Mouse (Mus musculus): ENCODE data around the gene Mrvi1.
"Not testable (repeated sequence)": the region's sequence is repeated elsewhere in the genome, so short reads cannot be mapped to it uniquely, and the experiment has no call there.

Mrvi1 gene

DNA sequence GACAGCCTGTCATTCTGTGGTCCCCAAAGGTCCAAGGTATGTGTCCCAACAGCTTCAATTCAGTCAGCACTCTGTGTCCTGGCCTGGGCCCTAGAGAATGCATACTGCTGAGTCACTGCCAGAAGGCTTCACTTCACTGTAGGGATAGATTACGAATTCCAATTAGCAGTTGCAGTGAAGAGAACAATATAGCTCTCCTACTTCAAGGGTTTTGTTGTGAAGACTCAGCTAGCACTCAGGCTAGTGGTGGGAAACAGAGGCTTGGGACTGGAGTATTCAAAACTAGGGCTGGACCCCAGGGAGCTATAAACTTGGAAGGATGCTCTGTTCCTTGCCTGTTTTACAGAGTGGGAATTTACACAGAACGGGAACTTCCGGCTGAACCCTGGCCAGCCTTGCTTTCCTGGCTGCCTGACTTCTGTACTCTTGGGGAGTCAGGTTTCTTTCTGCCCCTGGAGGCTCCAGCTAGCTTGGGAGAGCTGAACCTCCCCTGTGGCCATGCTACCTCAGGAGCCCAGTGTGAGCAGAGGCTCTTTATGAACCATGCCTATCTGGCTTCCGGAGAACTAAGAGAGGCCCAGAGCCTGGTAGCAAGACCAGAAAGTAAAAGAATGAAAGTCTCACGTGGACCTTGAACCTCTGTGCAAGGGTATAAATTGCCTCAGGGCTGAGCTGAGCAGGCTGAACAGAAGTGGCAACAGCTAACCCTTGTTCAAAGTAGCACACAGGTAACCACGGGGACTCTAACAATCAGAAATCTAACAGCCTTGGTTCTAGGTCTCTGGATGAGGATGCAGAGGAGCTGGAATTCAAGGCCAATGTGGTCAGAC is 40.3 kb downstream of the Mrvi1 start:
- DNase-seq (ENCODE audit: low spot score in 2 of 2): no peak

DNA sequence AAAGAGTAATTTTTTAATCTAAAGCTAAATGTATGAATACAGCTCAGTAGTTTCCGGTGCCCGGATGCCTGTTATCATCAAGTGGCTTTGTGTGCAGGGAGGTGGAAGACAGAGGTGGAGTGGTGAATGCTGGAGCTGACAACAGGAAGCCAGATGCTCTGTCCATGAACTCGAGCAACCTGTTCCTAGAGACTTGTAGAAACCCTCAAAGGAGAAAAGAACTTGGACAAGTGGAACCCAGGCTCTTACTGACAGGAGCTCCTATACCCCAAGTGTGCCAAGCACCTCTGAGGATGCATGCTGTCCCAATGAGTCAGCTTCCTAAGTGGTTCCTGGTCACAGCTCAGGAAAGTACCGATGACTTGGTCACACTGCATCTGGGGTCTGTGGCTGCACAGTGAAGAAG is 41.1 kb downstream of the Mrvi1 start:
- no peak for DNase-seq (ENCODE audit: low spot score in 2 of 2)

DNA sequence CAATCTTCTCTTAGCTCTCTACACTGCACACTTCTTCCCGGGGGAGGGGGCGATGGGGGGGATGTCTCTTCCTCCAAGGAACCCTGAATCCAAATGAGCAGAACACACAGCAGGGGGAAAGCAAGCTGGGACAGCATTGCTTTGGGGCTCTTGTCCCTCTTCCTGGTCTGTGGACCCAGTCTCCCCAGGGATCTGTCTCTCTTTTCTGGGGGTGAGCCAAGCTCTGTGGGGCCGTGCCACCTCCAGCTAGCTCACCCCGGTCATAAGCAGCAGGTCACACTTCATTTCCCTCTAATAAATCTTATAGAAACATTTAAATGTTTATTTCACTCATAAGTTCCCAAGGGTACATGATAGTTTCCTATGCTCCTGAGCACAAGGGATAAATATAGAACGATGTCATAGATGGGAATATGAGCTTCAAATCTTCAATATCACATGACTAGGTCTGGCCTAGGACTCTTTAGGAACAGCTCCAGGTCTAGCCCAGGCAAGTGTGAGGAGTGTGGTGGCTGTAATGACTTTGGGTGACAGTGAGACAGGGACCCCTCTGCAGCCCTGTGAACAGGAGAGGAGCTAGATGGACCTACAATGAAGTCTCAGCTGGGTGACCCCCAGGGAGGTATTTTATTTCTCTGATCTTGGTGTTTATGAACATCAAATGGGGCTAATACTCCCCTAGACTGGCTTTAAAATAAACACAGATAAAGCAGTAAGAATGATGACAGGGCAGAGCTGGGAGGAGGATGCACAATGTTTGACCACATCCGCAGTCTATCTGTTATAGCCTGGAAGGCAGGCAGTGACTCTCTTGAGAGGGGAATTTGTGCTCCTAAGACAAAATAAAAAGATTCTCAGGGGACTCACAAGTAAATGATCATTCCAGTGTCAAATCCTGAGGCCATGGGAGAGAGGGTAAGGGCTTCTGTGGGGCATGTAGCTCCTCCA is 46.2 kb downstream of the Mrvi1 start:
- DNase-seq (ENCODE audit: low spot score in 2 of 2): no peak

DNA sequence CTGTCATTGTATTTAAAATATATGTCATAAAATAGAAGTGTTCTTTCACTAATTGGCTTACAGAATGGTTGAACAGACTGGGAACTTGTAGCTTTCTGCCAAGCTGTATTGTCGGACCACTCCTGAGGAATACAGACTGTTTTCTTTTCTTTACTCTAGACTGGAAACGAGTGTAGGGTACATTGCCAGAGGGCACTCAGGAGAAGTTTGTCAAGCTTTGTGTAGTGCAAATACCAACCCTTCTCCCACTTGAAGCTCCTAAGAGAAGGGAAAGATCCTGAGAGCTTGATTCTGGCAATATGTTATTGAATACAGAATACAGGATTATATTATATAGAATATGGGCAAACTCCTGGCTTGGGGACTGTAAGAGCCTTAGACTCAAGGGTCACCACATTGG is 48.3 kb downstream of the Mrvi1 start:
- DNase-seq (ENCODE audit: low spot score in 2 of 2): no peak

DNA sequence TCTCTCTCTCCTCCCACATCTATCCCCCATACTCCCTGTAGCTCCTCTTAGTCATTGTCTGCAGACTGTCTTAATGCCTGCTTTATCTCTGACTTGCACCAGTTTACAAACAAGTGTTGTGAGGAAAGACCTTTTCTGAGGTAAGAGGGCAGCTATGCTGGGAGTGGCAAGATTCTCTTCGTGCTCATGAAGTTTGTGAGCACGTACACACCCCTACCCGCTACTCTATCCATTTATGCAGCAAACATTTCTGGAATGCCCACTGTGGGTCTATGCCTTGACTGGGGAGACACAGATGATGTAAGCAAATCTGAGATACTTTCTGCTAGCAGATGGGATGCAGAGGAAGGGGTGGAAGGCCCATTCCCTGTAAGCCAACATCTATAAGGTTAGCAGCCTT is 48.9 kb downstream of the Mrvi1 start:
- DNase-seq (ENCODE audit: low spot score in 2 of 2): no peak

DNA sequence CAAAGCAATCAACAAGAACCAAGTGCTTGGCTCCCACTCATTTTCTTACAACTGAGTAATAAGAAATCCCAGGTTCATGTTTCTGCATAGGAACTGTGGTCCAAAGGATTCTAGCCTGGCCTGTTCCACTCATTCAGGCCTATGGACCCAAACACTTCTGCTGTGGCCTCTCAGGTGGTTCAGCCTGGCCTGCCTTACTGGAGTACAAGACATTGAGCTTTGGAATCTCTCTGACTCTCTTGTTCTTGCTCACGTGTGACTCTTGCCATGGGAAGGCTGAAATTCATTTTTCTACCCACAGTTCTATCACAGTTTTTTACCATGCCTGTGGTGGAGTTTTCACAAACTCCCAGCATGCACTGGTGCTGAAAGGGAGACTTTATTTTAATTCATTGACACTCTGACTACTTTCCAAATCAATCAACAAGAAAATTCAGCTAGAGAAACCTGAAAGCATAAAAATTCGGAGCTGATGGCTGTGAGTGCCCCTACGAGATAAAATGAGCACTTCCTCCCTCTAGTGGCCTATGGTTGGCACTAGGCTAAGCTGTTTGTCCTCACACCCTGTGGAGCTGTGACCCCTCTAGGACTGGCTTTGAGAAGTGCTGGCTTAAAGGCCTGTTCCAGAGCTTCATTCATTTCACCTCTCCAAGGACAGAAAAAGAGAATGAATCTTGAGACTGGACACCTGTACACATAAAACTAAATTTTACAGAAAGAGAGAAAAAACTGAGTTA is 52.0 kb downstream of the Mrvi1 start:
- peak in 1 of 2 experiments; percentile 55 for DNase-seq (ENCODE audit: low spot score in 2 of 2)

DNA sequence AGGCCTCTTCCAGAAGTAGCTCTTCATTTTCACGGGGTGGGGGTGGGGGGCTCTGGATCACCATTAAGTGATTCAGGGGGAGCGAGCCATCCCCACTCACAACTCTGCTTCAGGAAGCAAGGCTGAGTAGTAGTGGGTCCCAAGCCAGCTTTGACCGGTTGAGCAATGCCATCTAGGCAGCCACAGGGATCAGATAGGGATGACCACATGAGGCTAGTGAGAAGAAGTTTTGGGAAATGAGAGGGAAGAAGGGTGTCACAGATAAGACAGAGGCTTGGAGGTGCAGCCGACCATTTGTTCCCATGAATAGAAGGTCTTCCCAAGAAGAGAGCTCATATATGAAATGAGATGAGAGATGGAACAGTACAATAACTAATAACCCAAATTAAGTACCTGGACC is 55.7 kb downstream of the Mrvi1 start:
- no peak for DNase-seq (ENCODE audit: low spot score in 2 of 2)

DNA sequence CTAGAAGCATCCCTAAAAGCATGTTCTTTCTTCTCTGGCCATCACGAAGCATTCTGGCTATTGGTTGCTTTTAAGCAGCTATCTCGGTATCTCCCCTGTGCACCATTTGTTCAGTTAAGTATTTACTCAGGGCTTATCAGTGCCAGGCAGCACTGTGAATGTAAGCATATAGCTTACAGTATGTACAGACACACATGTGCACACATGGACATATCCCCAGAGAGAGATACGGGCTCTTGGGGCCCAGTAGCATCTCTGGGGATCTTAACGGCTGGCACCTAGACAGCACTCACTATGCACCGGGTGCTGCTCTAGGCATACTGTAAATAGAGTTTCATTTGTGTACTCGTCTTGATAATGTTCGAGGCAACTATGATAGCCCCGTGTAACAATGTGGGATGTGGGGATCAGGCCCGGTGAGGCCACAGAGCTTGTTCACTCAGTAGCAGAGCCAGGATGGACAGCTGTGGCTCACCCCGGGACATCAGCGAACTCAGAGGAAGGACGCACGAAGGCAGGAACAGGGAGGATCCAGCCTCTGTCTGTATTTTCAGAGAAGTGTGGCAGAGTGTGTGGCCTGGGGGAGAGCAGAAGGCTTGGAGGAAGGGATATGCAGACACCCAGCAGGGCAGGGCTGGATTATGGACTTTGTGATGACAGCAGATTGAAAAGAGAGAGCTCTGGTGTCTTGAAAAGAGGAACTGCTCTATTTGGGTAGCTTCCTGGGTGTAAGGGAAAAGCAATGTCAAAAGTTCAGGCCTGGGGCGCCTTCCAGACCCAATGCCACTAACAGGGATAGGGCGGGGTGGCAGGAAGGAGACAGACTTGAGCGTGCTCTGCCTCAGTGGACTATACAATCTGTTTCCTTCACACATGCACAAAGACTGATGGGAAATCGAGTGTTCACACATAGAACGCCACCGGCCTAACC is 61.7 kb downstream of the Mrvi1 start:
- no peak for DNase-seq (ENCODE audit: low spot score in 2 of 2)

DNA sequence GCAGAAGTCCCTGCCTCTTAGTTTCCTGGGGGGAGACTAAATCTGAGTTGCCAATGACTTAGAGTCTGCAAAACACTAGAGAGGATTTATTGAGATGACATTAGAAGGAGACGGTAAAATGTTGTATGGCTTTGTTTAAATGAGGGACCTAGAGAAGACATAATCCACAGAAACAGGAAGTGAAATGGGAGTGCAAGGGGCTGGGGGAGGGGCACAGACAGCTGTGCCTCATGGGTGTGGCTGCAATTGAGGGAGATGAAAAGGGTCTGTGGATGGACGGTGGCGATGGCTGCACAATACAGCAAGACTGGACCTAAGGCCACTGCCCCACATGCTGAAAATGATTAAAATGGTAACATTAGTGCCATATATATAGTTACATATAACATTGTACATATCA is 62.5 kb downstream of the Mrvi1 start:
- no peak for DNase-seq (ENCODE audit: low spot score in 2 of 2)

DNA sequence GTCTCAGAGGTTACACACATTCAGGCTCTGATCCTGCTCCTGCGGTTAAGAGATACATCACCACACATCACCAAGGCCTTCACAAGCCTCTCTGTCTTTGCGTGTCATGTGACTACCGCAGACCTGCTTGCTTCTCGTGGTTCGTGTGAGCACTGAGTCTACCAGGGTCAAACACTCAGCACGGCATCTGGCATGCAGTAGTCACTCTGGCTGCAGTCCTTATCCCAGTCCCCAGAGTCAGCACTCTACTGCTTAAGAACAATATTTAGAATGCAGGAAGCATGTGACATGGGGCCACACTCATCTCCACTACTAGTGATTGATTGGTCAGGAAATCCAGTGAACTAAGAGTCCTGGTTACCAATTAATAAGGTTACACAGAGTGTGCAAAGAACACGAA is 66.3 kb downstream of the Mrvi1 start:
- no peak for DNase-seq (ENCODE audit: low spot score in 2 of 2)

DNA sequence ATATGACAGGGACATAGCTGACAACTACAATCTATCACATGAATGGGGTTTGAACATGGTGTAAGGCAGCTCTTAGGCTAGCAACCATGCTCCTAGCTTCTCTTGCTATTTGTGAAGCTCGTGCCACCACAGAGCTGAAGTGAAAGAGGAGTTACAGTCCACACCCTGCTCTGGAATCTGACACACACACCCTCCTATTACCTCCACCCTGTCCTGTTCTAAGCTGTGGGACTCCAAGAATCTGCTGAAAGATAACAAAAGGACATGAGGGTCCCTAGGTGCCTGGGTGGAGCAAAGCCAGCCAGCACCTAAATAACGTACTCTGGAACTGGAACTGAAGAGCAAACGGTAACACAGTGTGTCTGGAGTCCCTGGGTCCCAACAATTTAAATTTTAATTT is 67.7 kb downstream of the Mrvi1 start:
- no peak for DNase-seq (ENCODE audit: low spot score in 2 of 2)

DNA sequence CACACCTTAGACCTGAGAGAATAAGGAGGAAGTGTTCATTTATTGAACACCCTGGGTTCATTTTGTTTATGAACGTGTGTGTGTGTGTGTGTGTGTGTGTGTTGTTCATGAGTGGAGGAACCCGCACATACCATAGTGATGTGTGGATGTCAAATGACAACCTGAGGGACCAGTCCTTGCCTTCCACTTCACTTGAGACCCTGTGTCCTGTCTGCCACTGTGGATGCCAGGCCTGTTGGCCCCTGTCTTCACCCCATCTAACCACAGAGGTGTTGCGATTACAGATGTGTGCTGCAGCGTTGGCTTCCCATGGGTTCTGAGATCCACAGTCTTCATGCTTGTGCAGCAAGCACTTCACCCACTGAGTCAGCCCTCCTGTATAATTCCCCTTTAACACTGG is 68.5 kb downstream of the Mrvi1 start:
- no peak for DNase-seq (ENCODE audit: low spot score in 2 of 2)

DNA sequence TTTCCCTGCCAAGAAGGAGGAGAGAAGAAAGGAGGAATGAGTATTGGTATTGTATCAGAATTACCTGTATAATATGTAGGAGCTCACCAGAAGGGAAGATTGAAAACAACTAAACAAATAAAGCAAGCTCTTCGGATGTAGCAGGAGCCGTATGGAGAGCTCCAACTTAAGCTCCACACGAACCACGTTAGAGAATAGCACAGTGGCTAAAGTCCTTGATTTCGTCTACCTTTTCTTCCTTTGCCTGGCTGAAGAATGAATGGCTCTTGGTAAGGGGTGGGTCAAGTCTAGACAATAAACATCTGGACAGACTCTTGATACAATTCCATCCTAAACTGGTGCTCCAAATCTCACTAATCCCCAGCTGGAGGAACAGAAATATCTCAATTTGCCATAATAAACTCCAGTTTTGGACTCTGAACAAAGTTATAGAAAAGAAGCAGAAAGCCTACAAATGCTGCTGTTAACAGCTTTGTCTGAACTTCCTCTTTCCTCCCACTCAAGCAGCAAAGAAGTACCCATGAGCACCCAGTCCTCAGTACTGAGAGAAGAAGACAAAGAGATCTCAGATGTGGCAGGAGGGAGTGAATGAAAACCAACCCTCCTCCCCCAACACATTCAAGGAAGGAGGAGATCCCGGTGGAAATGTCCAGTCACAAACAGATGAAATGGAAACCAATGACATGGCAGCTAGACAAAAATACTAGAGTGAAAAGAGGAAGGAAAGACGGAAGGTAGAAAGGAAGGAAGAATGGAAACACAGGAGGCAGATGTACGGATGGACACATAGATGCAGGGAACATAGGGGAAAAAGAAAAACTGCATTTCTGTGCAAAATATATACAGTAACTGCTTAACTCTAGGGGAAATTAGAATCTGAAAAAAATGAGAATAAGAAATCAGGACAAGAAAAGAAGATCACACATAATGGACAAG is 73.8 kb downstream of the Mrvi1 start:
- no peak for DNase-seq (ENCODE audit: low spot score in 2 of 2)

DNA sequence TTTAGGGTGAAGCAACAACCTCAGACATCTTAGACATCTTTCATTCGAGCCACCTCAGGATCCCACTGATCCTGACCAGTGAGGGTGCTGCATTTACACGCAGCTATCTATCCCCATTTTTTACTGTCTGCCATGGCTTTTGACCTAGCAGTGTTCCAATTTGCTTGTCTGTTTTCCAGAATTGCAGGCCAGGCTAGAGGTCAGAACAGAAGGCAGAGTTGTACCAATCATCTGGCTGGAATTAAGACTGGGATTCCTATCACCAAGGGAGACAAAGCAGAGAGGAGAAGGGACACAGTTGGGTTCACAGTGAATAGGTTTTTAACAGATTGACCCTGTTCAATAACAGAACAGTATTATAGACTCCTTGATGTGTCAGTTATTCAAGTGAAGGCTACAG is 75.7 kb downstream of the Mrvi1 start:
- no peak for DNase-seq (ENCODE audit: low spot score in 2 of 2)

DNA sequence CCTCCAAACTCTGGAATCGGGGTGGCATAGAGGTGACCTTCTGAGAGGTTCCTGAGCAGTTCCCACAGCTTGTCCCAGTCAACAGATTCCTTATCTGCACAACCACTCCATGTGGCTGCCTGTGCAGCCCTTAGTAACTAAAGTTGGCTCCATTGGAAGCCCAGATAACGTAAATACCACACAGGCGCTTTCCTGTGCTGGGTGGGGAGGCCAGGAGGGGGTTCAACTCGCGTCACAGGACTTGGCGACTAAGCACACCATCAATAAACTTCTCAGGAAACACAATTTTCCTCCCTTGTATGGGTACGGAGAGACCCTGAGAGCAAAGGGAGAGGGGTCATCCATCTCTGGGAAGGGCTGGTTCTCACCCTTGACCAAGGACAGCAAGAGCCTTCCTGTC is 79.0 kb downstream of the Mrvi1 start:
- no peak for DNase-seq (ENCODE audit: low spot score in 2 of 2)

DNA sequence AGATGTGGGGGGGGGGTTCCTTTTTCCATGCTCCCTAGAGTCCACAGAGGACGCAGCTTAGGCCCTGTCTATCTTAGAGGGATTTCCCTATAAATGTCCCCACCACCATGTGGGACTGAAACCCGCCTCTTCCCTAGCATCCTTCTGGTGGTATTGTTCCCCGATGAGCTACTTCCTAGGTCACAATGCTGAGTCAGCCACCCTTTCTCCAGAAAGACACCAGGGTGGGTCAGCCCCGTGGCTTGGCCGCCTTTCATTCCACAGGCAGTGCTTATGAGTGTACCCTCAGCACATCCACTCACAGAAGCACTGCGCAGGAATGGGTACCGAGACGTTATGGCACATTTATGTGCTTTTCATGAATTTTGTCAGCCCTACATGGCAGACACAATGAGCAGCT is 85.1 kb downstream of the Mrvi1 start:
- no peak for DNase-seq (ENCODE audit: low spot score in 2 of 2)

DNA sequence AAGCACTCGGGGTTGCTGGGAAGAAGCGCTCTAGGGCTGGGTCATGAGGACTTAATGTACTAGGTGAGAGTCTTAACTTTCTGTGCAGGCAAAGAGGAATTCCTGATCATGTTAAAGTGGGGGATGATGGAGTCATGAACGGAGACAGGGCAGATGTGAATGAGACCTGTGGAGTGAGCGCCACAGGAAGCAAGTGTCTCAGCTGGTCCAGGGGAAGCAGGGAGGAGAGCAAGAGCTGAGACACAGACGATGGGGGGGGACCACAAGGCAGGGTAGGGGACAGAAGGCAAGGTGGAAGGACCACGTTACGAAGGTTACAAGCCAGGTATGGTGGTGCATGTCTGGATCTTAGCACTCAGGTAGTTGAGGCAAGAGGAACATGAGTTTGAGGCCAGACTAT is 85.8 kb downstream of the Mrvi1 start:
- no peak for DNase-seq (ENCODE audit: low spot score in 2 of 2)

DNA sequence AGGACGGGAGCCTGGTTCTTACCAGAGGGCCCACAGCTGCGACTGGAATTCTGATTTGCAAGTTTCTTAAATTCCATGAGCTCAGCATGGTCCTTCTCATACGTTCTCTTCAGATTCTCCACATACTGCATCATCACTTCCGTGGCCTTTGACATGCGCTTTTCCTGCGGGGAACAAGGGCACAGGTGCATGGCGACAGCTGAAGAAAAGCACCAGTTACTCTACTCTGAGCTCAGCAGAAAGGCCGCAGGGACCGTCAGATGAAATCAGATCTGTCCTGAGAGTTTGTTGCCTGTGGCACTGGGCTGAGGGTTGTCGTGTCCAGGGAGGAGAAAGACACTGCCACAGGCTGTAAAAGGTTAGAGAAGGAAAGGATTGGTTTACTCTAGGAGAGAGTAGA is 86.5 kb downstream of the Mrvi1 start:
- DNase-seq (ENCODE audit: low spot score in 2 of 2): not testable (repeated sequence)

DNA sequence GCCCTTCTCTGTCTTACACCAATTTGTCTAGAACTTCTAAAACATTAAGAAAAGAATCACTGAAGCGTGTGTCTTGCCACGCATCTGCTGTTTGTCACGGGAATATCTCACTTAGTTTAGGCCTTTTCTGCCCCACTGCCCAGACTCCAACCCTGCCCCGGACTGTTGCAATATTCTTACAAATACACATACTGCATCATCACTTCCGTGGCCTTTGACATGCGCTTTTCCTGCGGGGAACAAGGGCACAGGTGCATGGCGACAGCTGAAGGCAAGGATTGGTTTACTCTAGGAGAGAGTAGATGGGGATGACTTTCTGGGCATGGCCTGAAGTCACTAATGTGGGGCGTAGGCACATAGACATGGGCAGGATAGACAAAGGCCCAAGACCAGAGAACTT is 87.6 kb downstream of the Mrvi1 start:
- no peak for DNase-seq (ENCODE audit: low spot score in 2 of 2)
